Mouse (Mus musculus) midbrain, embryonic 13.5 days (tissue): ENCODE results near the gene L1cam. TPM values are rescaled to one million over a fixed set of nuclear protein-coding genes. Genes with fewer than 3 reads are reported as not detected.

Experiments used
- ATAC-seq: fragments of 200-750 bp; cut with Nextera tagmentation; 2 replicates; pipeline ENCODE4 v1.8.0; 2017; ENCODE audit warnings: mild to moderate bottlenecking, moderate TSS enrichment, moderate library complexity
- H3K27ac ChIP-seq: fragments of 300-500 bp; sonication (generic); 2 replicates; pipeline ENCODE4 v1.5.1; 2015; ENCODE audit warnings: inconsistent platforms, mild to moderate bottlenecking, moderate library complexity
- H3K27me3 ChIP-seq: fragments of 300-500 bp; sonication (generic); 2 replicates; pipeline ENCODE4 v1.6.1; 2015; ENCODE audit warnings: mild to moderate bottlenecking, inconsistent platforms
- H3K36me3 ChIP-seq: fragments of 300-500 bp; sonication (generic); 2 replicates; pipeline ENCODE4 v1.6.1; 2015; ENCODE audit warnings: mild to moderate bottlenecking, inconsistent platforms
- H3K4me1 ChIP-seq: fragments of 300-500 bp; sonication (generic); replicated peaks from 2 replicates; pipeline ENCODE4 v1.6.1; 2015; ENCODE audit warnings: inconsistent platforms
- H3K4me2 ChIP-seq: fragments of 300-500 bp; sonication (generic); replicated peaks from 2 replicates; pipeline ENCODE4 v1.6.1; 2015; ENCODE audit warnings: moderate library complexity, mild to moderate bottlenecking, inconsistent platforms
- H3K4me3 ChIP-seq: fragments of 300-500 bp; sonication (generic); replicated peaks from 2 replicates; pipeline ENCODE4 v1.5.1; 2015; ENCODE audit warnings: mild to moderate bottlenecking, inconsistent platforms
- H3K9ac ChIP-seq: fragments of 300-500 bp; sonication (generic); replicated peaks from 2 replicates; pipeline ENCODE4 v1.6.1; 2015; ENCODE audit warnings: mild to moderate bottlenecking, inconsistent platforms
- H3K9me3 ChIP-seq: fragments of 300-500 bp; sonication (generic); 2 replicates; pipeline ENCODE4 v1.6.1; 2016; ENCODE audit warnings: mild to moderate bottlenecking, inconsistent platforms
- WGBS: fragments of 180-500 bp; shearing (Covaris S2); methylation state at CpG from one replicate; pipeline ENCODE4 v1.1.7; 2015; 5-methylcytosine and 5-hydroxymethylcytosine counted together
- polyA plus RNA-seq: library from polyadenylated mRNA; unstranded; fragments of >200 nt; fragmentation: Nextera tagmentation; extraction: Ambion mirVana; gene quantifications from 2 replicates; pipeline ENCODE4 v1.2.1, GENCODE M21; 2015

L1cam gene
- polyA plus RNA-seq, 1 experiment from 2014 or later: 73.8 TPM

GRCm38 (mm10) chrX:73871956-73872355, 23.9 kb downstream of the L1cam start:
- H3K4me2 ChIP-seq: no peak overlapping the region
- peak; percentile 38; the same call in 1 of the 2 replicates for ATAC-seq
- H3K9ac ChIP-seq: no peak overlapping the region
- peaks cover 68% of the 10 kb centered on the region for H3K4me1 ChIP-seq
- WGBS: 50% methylated on average over 1 of the region's 1 CpGs
- no peaks in the 10 kb centered on the region for H3K9me3 ChIP-seq
- H3K36me3 ChIP-seq: no peaks in the 10 kb centered on the region
- peak overlapping the region; percentile 71 for H3K27ac ChIP-seq
- no peaks in the 10 kb centered on the region for H3K27me3 ChIP-seq
- no peak overlapping the region for H3K4me3 ChIP-seq

GRCm38 (mm10) chrX:73871474-73871873, 24.4 kb downstream of the L1cam start:
- no peak overlapping the region for H3K9ac ChIP-seq
- no peaks in the 10 kb centered on the region for H3K9me3 ChIP-seq
- no peaks in the 10 kb centered on the region for H3K27me3 ChIP-seq
- ATAC-seq: peak; percentile 55; the same call in 1 of the 2 replicates
- H3K4me1 ChIP-seq: peaks cover 68% of the 10 kb centered on the region
- H3K36me3 ChIP-seq: no peaks in the 10 kb centered on the region
- no peak overlapping the region for H3K4me2 ChIP-seq
- H3K27ac ChIP-seq: peak overlapping the region; percentile 71
- H3K4me3 ChIP-seq: no peak overlapping the region

GRCm38 (mm10) chrX:73869334-73869733, 26.6 kb downstream of the L1cam start:
- Histone ChIP-seq H3K4me2 (no peak overlapping the region), H3K4me3 (no peak overlapping the region), H3K27ac (no peak overlapping the region), H3K9me3 (no peaks in the 10 kb centered on the region), H3K36me3 (peaks cover 6% of the 10 kb centered on the region; the same call in 1 of the 2 replicates), H3K9ac (no peak overlapping the region), H3K27me3 (no peaks in the 10 kb centered on the region), H3K4me1 (peaks cover 71% of the 10 kb centered on the region)
- WGBS: 19% methylated on average over 5 of the region's 5 CpGs
- ATAC-seq: no peak

- Histone ChIP-seq H3K36me3 (peaks cover 8% of the 10 kb centered on the region), H3K9me3 (no peaks in the 10 kb centered on the region), H3K4me3 (no peak overlapping the region), H3K4me2 (peak overlapping the region; percentile 15; the same call in 1 of the 2 replicates), H3K9ac (no peak overlapping the region), H3K4me1 (peaks cover 74% of the 10 kb centered on the region), H3K27ac (peak overlapping the region; percentile 79), H3K27me3 (no peaks in the 10 kb centered on the region)
- ATAC-seq: no peak
- 58% methylated on average over 1 of the region's 1 CpGs for WGBS
These were observed 28.1 kb downstream of the L1cam start for GRCm38 (mm10) chrX:73867852-73868251.

GRCm38 (mm10) chrX:73867256-73867655, 28.6 kb downstream of the L1cam start:
- 0 out of 2 replicates have a peak, but pooled peaks have one; percentile 7 for ATAC-seq

GRCm38 (mm10) chrX:73864692-73865091, 31.2 kb downstream of the L1cam start:
- H3K27me3 ChIP-seq: no peaks in the 10 kb centered on the region
- H3K27ac ChIP-seq: peak overlapping the region; percentile 83
- H3K4me2 ChIP-seq: peak overlapping the region; percentile 30; the same call in 1 of the 2 replicates
- no peak overlapping the region for H3K9ac ChIP-seq
- peak; percentile 80 for ATAC-seq
- H3K9me3 ChIP-seq: no peaks in the 10 kb centered on the region
- H3K36me3 ChIP-seq: peaks cover 36% of the 10 kb centered on the region
- no peak overlapping the region for H3K4me3 ChIP-seq
- peaks cover 50% of the 10 kb centered on the region for H3K4me1 ChIP-seq
- WGBS: 38% methylated on average over 3 of the region's 3 CpGs

More at GRCm38 (mm10) chrX:73867256-73867655, 28.6 kb downstream of the L1cam start:
- WGBS: 31% methylated on average over 3 of the region's 3 CpGs
- no peak overlapping the region for H3K9ac ChIP-seq
- H3K4me3 ChIP-seq: no peak overlapping the region
- peak overlapping the region; percentile 15; the same call in 1 of the 2 replicates for H3K4me2 ChIP-seq
- H3K4me1 ChIP-seq: peaks cover 68% of the 10 kb centered on the region
- H3K27me3 ChIP-seq: no peaks in the 10 kb centered on the region
- peaks cover 14% of the 10 kb centered on the region for H3K36me3 ChIP-seq
- no peaks in the 10 kb centered on the region for H3K9me3 ChIP-seq
- H3K27ac ChIP-seq: peak overlapping the region; percentile 79

- no peak overlapping the region for H3K4me3 ChIP-seq
These were observed 40.9 kb downstream of the L1cam start for GRCm38 (mm10) chrX:73855087-73855408.

GRCm38 (mm10) chrX:73854326-73855086, 41.4 kb downstream of the L1cam start:
- no peak overlapping the region for H3K9ac ChIP-seq
- H3K36me3 ChIP-seq: peaks cover 33% of the 10 kb centered on the region
- H3K27me3 ChIP-seq: no peaks in the 10 kb centered on the region
- no peak for ATAC-seq
- H3K4me1 ChIP-seq: no peaks in the 10 kb centered on the region
- H3K4me3 ChIP-seq: no peak overlapping the region
- no peak overlapping the region for H3K27ac ChIP-seq
- WGBS: 84% methylated on average over 9 of the region's 9 CpGs
- no peaks in the 10 kb centered on the region for H3K9me3 ChIP-seq
- no peak overlapping the region for H3K4me2 ChIP-seq

More at GRCm38 (mm10) chrX:73855087-73855408, 40.9 kb downstream of the L1cam start:
- no peak for ATAC-seq
- WGBS: 84% methylated on average over 3 of the region's 3 CpGs
- Histone ChIP-seq H3K4me1 (no peaks in the 10 kb centered on the region), H3K27ac (no peak overlapping the region), H3K4me2 (no peak overlapping the region), H3K27me3 (no peaks in the 10 kb centered on the region), H3K36me3 (peaks cover 38% of the 10 kb centered on the region), H3K9ac (no peak overlapping the region), H3K9me3 (no peaks in the 10 kb centered on the region)

GRCm38 (mm10) chrX:73836691-73837090, 59.2 kb downstream of the L1cam start:
- Histone ChIP-seq H3K4me1 (no peaks in the 10 kb centered on the region), H3K9ac (no peak overlapping the region), H3K4me3 (no peak overlapping the region), H3K9me3 (no peaks in the 10 kb centered on the region), H3K27ac (no peak overlapping the region), H3K4me2 (no peak overlapping the region), H3K36me3 (no peaks in the 10 kb centered on the region), H3K27me3 (no peaks in the 10 kb centered on the region)
- ATAC-seq: no peak
- WGBS: 85% methylated on average over 3 of the region's 3 CpGs

- no peaks in the 10 kb centered on the region for H3K4me1 ChIP-seq
- no peak overlapping the region for H3K27ac ChIP-seq
- 95% methylated on average over 1 of the region's 1 CpGs for WGBS
- no peaks in the 10 kb centered on the region for H3K27me3 ChIP-seq
- H3K36me3 ChIP-seq: no peaks in the 10 kb centered on the region
- no peak overlapping the region for H3K4me3 ChIP-seq
- H3K4me2 ChIP-seq: no peak overlapping the region
- no peaks in the 10 kb centered on the region for H3K9me3 ChIP-seq
- ATAC-seq: no peak
- H3K9ac ChIP-seq: no peak overlapping the region
These were observed 60.2 kb downstream of the L1cam start for GRCm38 (mm10) chrX:73835731-73836130.

GRCm38 (mm10) chrX:73824185-73825151, 71.4 kb downstream of the L1cam start, which contains the start of gene Pdzd4:
Gene Pdzd4, minus strand, starts transcription at chrX:73824969.
- WGBS: 17% methylated on average over 75 of the region's 84 CpGs
- Histone ChIP-seq H3K4me2 (peak within 1 kb of the TSS; percentile 65), H3K36me3 (no peaks in the 10 kb centered on the region), H3K4me3 (peak within 1 kb of the TSS; percentile 62), H3K9me3 (no peaks in the 10 kb centered on the region), H3K4me1 (peaks cover 8% of the 10 kb centered on the region), H3K27ac (peak within 1 kb of the TSS; percentile 93), H3K9ac (peak within 1 kb of the TSS; percentile 87), H3K27me3 (no peaks in the 10 kb centered on the region)
- peak; percentile 91 for ATAC-seq

- Histone ChIP-seq H3K27me3 (no peaks in the 10 kb centered on the region), H3K4me2 (peak overlapping the region; percentile 65), H3K9me3 (no peaks in the 10 kb centered on the region), H3K36me3 (no peaks in the 10 kb centered on the region), H3K27ac (peak overlapping the region; percentile 93), H3K4me1 (peaks cover 8% of the 10 kb centered on the region), H3K4me3 (peak overlapping the region; percentile 62), H3K9ac (peak overlapping the region; percentile 87)
- peak; percentile 31 for ATAC-seq
- 18% methylated on average over 17 of the region's 17 CpGs for WGBS
These were observed 72.2 kb downstream of the L1cam start for GRCm38 (mm10) chrX:73823747-73824146.
